Comparison of ENCODE assay signal across 8 mouse cellular contexts in genomic region chr19:34474228-34474990, GRCm38 (mm10). TPM values are rescaled to one million over a fixed set of nuclear protein-coding genes. Genes with fewer than 3 reads are reported as not detected.
DNase-seq lines count a peak whose midpoint lies in the region; ATAC-seq and TF ChIP-seq lines count a peak whose summit lies in the region.

No protein-coding gene starts in this region.

- peaks cover 25% of the 10 kb centered on the region for H3K27me3 ChIP-seq in lung, embryonic 15.5 days
- H3K27me3 ChIP-seq in forebrain, postnatal 0 days (ENCODE audit: insufficient read depth, low read length): peaks cover 20% of the 10 kb centered on the region; the same call in 1 of the 2 replicates
- H3K27me3 ChIP-seq in kidney, embryonic 16.5 days (ENCODE audit: insufficient read depth, low read length): peaks cover 29% of the 10 kb centered on the region
- peaks cover 69% of the 10 kb centered on the region for H3K27me3 ChIP-seq in midbrain, embryonic 10.5 days (ENCODE audit: low read depth, poor library complexity, severe bottlenecking)
- H3K27me3 ChIP-seq in stomach, postnatal 0 days (ENCODE audit: control insufficient read depth, insufficient read depth, low read length): no peaks in the 10 kb centered on the region

- peak overlapping the region; percentile 95 for H3K4me2 ChIP-seq in lung, embryonic 15.5 days
- H3K4me2 ChIP-seq in forebrain, postnatal 0 days (ENCODE audit: low read depth): peak overlapping the region; percentile 90
- peak overlapping the region; percentile 95 for H3K4me2 ChIP-seq in kidney, embryonic 16.5 days (replicated peaks; ENCODE audit: low read depth, low read length)
- H3K4me2 ChIP-seq in stomach, postnatal 0 days (replicated peaks; ENCODE audit: low read depth): peak overlapping the region; percentile 86

- 6% methylated on average over 49 of the region's 49 CpGs for WGBS in lung, embryonic 15.5 days
- WGBS in bone marrow, adult 2 months: 12% methylated on average over 49 of the region's 49 CpGs
- WGBS in forebrain, postnatal 0 days: 4% methylated on average over 49 of the region's 49 CpGs
- WGBS in kidney, embryonic 16.5 days: 6% methylated on average over 49 of the region's 49 CpGs
- 7% methylated on average over 49 of the region's 49 CpGs for WGBS in midbrain, embryonic 10.5 days
- WGBS in stomach, postnatal 0 days: 8% methylated on average over 49 of the region's 49 CpGs

- peak overlapping the region; percentile 51 for H3K4me3 ChIP-seq in lung, embryonic 15.5 days
- H3K4me3 ChIP-seq in bone marrow, adult 2 months (replicated peaks; ENCODE audit: control insufficient read depth, low read depth, low read length): peak overlapping the region; percentile 31
- H3K4me3 ChIP-seq in forebrain, postnatal 0 days (ENCODE audit: low read depth, low read length): peak overlapping the region; percentile 61
- peak overlapping the region; percentile 55 for H3K4me3 ChIP-seq in kidney, embryonic 16.5 days (ENCODE audit: low read length)
- peak overlapping the region; percentile 65 for H3K4me3 ChIP-seq in midbrain, embryonic 10.5 days
- peak overlapping the region; percentile 59 for H3K4me3 ChIP-seq in stomach, postnatal 0 days (ENCODE audit: low read depth, low read length)

- no peak for TF ChIP-seq POLR2A in bone marrow, adult 2 months (IDR thresholded peaks at IDR 0.05; ENCODE audit: borderline replicate concordance, control insufficient read depth, low read depth, low read length)

- no peak overlapping the region for H3K27ac ChIP-seq in lung, embryonic 15.5 days
- H3K27ac ChIP-seq in bone marrow, adult 2 months (ENCODE audit: control insufficient read depth, insufficient read depth, low read depth, low read length, poor library complexity): no peak overlapping the region
- H3K27ac ChIP-seq in forebrain, postnatal 0 days (ENCODE audit: low read depth, low read length): no peak overlapping the region
- H3K27ac ChIP-seq in kidney, embryonic 16.5 days (ENCODE audit: low read length): no peak overlapping the region
- H3K27ac ChIP-seq in midbrain, embryonic 10.5 days (replicated peaks): no peak overlapping the region
- no peak overlapping the region for H3K27ac ChIP-seq in stomach, postnatal 0 days (replicated peaks)

- H3K9me3 ChIP-seq in lung, embryonic 15.5 days: no peaks in the 10 kb centered on the region
- H3K9me3 ChIP-seq in forebrain, postnatal 0 days (ENCODE audit: low read length): no peaks in the 10 kb centered on the region
- no peaks in the 10 kb centered on the region for H3K9me3 ChIP-seq in kidney, embryonic 16.5 days (ENCODE audit: low read length)
- H3K9me3 ChIP-seq in midbrain, embryonic 10.5 days (replicated peaks): no peaks in the 10 kb centered on the region
- no peaks in the 10 kb centered on the region for H3K9me3 ChIP-seq in stomach, postnatal 0 days (ENCODE audit: control insufficient read depth, low read length)

- no peaks in the 10 kb centered on the region for H3K36me3 ChIP-seq in lung, embryonic 15.5 days
- H3K36me3 ChIP-seq in forebrain, postnatal 0 days (ENCODE audit: insufficient read depth): no peaks in the 10 kb centered on the region
- H3K36me3 ChIP-seq in kidney, embryonic 16.5 days (ENCODE audit: insufficient read depth, low read length): no peaks in the 10 kb centered on the region
- H3K36me3 ChIP-seq in midbrain, embryonic 10.5 days: no peaks in the 10 kb centered on the region
- H3K36me3 ChIP-seq in stomach, postnatal 0 days (ENCODE audit: control insufficient read depth, insufficient read depth, low read length): no peaks in the 10 kb centered on the region

- ATAC-seq in lung, embryonic 15.5 days (ENCODE audit: borderline replicate concordance, extremely low read depth, low FRiP score, low TSS enrichment): peak; percentile 42; the same call in 1 of the 2 replicates
- ATAC-seq in forebrain, postnatal 0 days: peak; percentile 84
- ATAC-seq in kidney, embryonic 16.5 days (ENCODE audit: low FRiP score, low TSS enrichment): peak; percentile 75
- ATAC-seq in stomach, postnatal 0 days (ENCODE audit: low FRiP score, low TSS enrichment): peak; percentile 56; the same call in 1 of the 2 replicates

- peaks cover 10% of the 10 kb centered on the region for H3K4me1 ChIP-seq in lung, embryonic 15.5 days
- H3K4me1 ChIP-seq in bone marrow, adult 2 months (ENCODE audit: control insufficient read depth, insufficient read depth, low read length): peaks cover 3% of the 10 kb centered on the region; the same call in 1 of the 2 replicates
- peaks cover 9% of the 10 kb centered on the region for H3K4me1 ChIP-seq in forebrain, postnatal 0 days (ENCODE audit: insufficient read depth)
- H3K4me1 ChIP-seq in kidney, embryonic 16.5 days (ENCODE audit: insufficient read depth, low read length): peaks cover 15% of the 10 kb centered on the region
- peaks cover 17% of the 10 kb centered on the region for H3K4me1 ChIP-seq in midbrain, embryonic 10.5 days
- no peaks in the 10 kb centered on the region for H3K4me1 ChIP-seq in stomach, postnatal 0 days (replicated peaks; ENCODE audit: control insufficient read depth, insufficient read depth)

- DNase-seq in lung, postnatal 14 days: no peak
- DNase-seq in forebrain, postnatal 0 days: no peak
- peak; percentile 26 for DNase-seq in midbrain, embryonic 10.5 days (ENCODE audit: low spot score)
- DNase-seq in stomach, postnatal 0 days (ENCODE audit: low spot score): peak; percentile 43
- no peak for DNase-seq in adipocyte (ENCODE audit: low spot score)

- TF ChIP-seq CTCF in bone marrow, adult 2 months (IDR thresholded peaks at IDR 0.05; ENCODE audit: control insufficient read depth, insufficient read depth, low read length): no peak
- TF ChIP-seq CTCF in forebrain, postnatal 0 days (IDR thresholded peaks at IDR 0.05; ENCODE audit: low read depth): no peak
- no peak for TF ChIP-seq CTCF in stomach, postnatal 0 days (IDR thresholded peaks at IDR 0.05; ENCODE audit: low read depth)

- peak overlapping the region; percentile 32; the same call in 1 of the 2 replicates for H3K9ac ChIP-seq in lung, embryonic 15.5 days
- peak overlapping the region; percentile 56 for H3K9ac ChIP-seq in forebrain, postnatal 0 days
- H3K9ac ChIP-seq in kidney, embryonic 16.5 days (replicated peaks; ENCODE audit: low read length): peak overlapping the region; percentile 63
- H3K9ac ChIP-seq in stomach, postnatal 0 days (ENCODE audit: low read length): peak overlapping the region; percentile 53

- TF ChIP-seq EP300 in stomach, postnatal 0 days (optimal IDR thresholded peaks at IDR 0.05): no peak

RNA-seq across cellular contexts. Expression of gene Ch25h, which starts 0.6 kb away (rescaled TPM):
- polyA plus RNA-seq in lung, embryonic 15.5 days (2015; fragmentation: Nextera tagmentation; extraction: Ambion mirVana): 0.60 and 0.66 TPM in 2 replicates
- not detected in 2 replicates for polyA plus RNA-seq in bone marrow, adult 2 months (2011; ENCODE audit: insufficient read depth, insufficient read length, low replicate concordance, missing spikeins)
- total RNA-seq in forebrain, postnatal 0 days (2014; rRNA removed): 0.38 and 0.71 TPM in 2 replicates
- polyA plus RNA-seq in forebrain, postnatal 0 days (2015; fragmentation: Nextera tagmentation; extraction: Ambion mirVana): 0.62 and 0.86 TPM in 2 replicates
- 2.2 and 2.7 TPM in 2 replicates for polyA plus RNA-seq in kidney, embryonic 16.5 days (2015; fragmentation: Nextera tagmentation; extraction: Ambion mirVana)
- polyA plus RNA-seq in midbrain, embryonic 10.5 days (2016; fragmentation: Nextera tagmentation; extraction: Ambion mirVana): 0.32 and 0.78 TPM in 2 replicates
- polyA plus RNA-seq in stomach, postnatal 0 days (2015; fragmentation: Nextera tagmentation; extraction: Ambion mirVana): 3.7 and 4.6 TPM in 2 replicates

RNA-seq across cellular contexts. Expression of gene Lipa, which starts 52.9 kb away (rescaled TPM):
- polyA plus RNA-seq in lung, embryonic 15.5 days (2015; fragmentation: Nextera tagmentation; extraction: Ambion mirVana): 47.9 and 48.5 TPM in 2 replicates
- polyA plus RNA-seq in bone marrow, adult 2 months (2011; ENCODE audit: insufficient read depth, insufficient read length, low replicate concordance, missing spikeins): 4.8 and 14.6 TPM in 2 replicates
- total RNA-seq in forebrain, postnatal 0 days (2014; rRNA removed): 17.9 and 21.9 TPM in 2 replicates
- polyA plus RNA-seq in forebrain, postnatal 0 days (2015; fragmentation: Nextera tagmentation; extraction: Ambion mirVana): 15.3 and 17.3 TPM in 2 replicates
- polyA plus RNA-seq in kidney, embryonic 16.5 days (2015; fragmentation: Nextera tagmentation; extraction: Ambion mirVana): 36.0 TPM in 2 replicates
- polyA plus RNA-seq in midbrain, embryonic 10.5 days (2016; fragmentation: Nextera tagmentation; extraction: Ambion mirVana): 18.2 and 22.2 TPM in 2 replicates
- polyA plus RNA-seq in stomach, postnatal 0 days (2015; fragmentation: Nextera tagmentation; extraction: Ambion mirVana): 18.1 and 19.1 TPM in 2 replicates

Comparison
In these comparisons a context has a peak if more than half of its experiments do, and no peak if none do; other contexts are left out.
1. DNase-seq: peak in midbrain, embryonic 10.5 days (single experiment) and stomach, postnatal 0 days (single experiment); none in lung, postnatal 14 days (single experiment), forebrain, postnatal 0 days (single experiment) and adipocyte (single experiment).
2. Peak in every context shown above with its lines, with median percentiles within 50 percentile points of each other: ATAC-seq, H3K4me2 ChIP-seq, H3K4me3 ChIP-seq and H3K9ac ChIP-seq.